34 mouse cellular contexts compared by ENCODE assay signal in genomic region chr4:149021021-149021420, GRCm38 (mm10).
"Had no signal": no experiment of that assay in that cellular context is flagged by ENCODE, and none has a peak within 500 bp of the region (broad histone marks: within the 10 kb centered on the region; RNA-seq: fewer than 3 reads in every experiment).

No protein-coding gene starts in this region.

- H3K27me3 ChIP-seq: heart, embryonic 12.5 days; heart, embryonic 13.5 days; heart, embryonic 15.5 days; hindbrain, embryonic 12.5 days; hindbrain, embryonic 13.5 days; hindbrain, embryonic 15.5 days; intestine, embryonic 15.5 days; kidney, embryonic 15.5 days had no signal

- H3K9me3 ChIP-seq: heart, embryonic 10.5 days; heart, embryonic 12.5 days; heart, embryonic 13.5 days; heart, embryonic 15.5 days; hindbrain, embryonic 10.5 days; hindbrain, embryonic 12.5 days; hindbrain, embryonic 13.5 days; hindbrain, embryonic 15.5 days; intestine, embryonic 15.5 days; kidney, embryonic 15.5 days had no signal

- H3K4me3 ChIP-seq: heart, embryonic 10.5 days; heart, embryonic 12.5 days; heart, embryonic 13.5 days; heart, embryonic 15.5 days; hindbrain, embryonic 10.5 days; hindbrain, embryonic 12.5 days; hindbrain, embryonic 13.5 days; hindbrain, embryonic 15.5 days; intestine, embryonic 15.5 days; kidney, embryonic 15.5 days; layer of hippocampus, adult 2 months; left cerebral cortex, adult 2 months had no signal

- H3K9ac ChIP-seq: heart, embryonic 12.5 days; heart, embryonic 13.5 days; heart, embryonic 15.5 days; hindbrain, embryonic 12.5 days; hindbrain, embryonic 13.5 days; hindbrain, embryonic 14.5 days; hindbrain, embryonic 15.5 days; intestine, embryonic 15.5 days; kidney, embryonic 15.5 days had no signal

- DNase-seq: heart, postnatal 10 days; heart, postnatal 14 days; heart, postnatal 36 days; kidney, adult 11 months; kidney, adult 18-20 months; kidney, adult 2 months; kidney, adult 8-10 months; kidney, adult 9 months; kidney, postnatal 10 days; kidney, postnatal 14 days; kidney, postnatal 36 days; kidney, postnatal 4 days; layer of hippocampus, adult 9-11 months; layer of hippocampus, postnatal 36 days had no signal

- H3K27ac ChIP-seq: heart, embryonic 10.5 days; heart, embryonic 13.5 days; heart, embryonic 15.5 days; hindbrain, embryonic 10.5 days; hindbrain, embryonic 12.5 days; hindbrain, embryonic 13.5 days; hindbrain, embryonic 14.5 days; hindbrain, embryonic 15.5 days; hindbrain, postnatal 0 days; intestine, embryonic 15.5 days; kidney, embryonic 15.5 days; kidney, postnatal 0 days; layer of hippocampus, adult 2 months; left cerebral cortex, adult 2 months had no signal

- H3K36me3 ChIP-seq: heart, embryonic 10.5 days; heart, embryonic 13.5 days; heart, embryonic 15.5 days; hindbrain, embryonic 10.5 days; hindbrain, embryonic 12.5 days; hindbrain, embryonic 13.5 days; hindbrain, embryonic 15.5 days; intestine, embryonic 15.5 days; kidney, embryonic 15.5 days had no signal

- H3K4me2 ChIP-seq: heart, embryonic 11.5 days; heart, embryonic 12.5 days; heart, embryonic 13.5 days; heart, embryonic 15.5 days; hindbrain, embryonic 12.5 days; hindbrain, embryonic 13.5 days; hindbrain, embryonic 14.5 days; hindbrain, embryonic 15.5 days; intestine, embryonic 15.5 days; kidney, embryonic 15.5 days had no signal

- ATAC-seq: hindbrain, embryonic 16.5 days; hindbrain, postnatal 0 days; inflammation-experienced regulatory T-cells, adult 6 months; intestine, embryonic 15.5 days; intestine, embryonic 16.5 days; intestine, postnatal 0 days had no signal
